Mouse (Mus musculus) lung, postnatal 0 days (tissue): ENCODE measurements at regions not wholly inside any gene's neighbourhood (a gene's known extent, or its start where the extent isn't known, plus 50 kb on each side); places are given as distances from the start of the nearest gene placed in this dataset.

Source experiments
- CTCF ChIP-seq: IDR thresholded peaks from 2 replicates; pipeline ENCODE4 v1.5.1; 2016; ENCODE audit warnings: antibody characterized with exemption, mild to moderate bottlenecking
- EP300 ChIP-seq: IDR thresholded peaks from 2 replicates; pipeline ENCODE4 v1.6.1; 2016; ENCODE audit warnings: antibody characterized with exemption, mild to moderate bottlenecking, control low read depth

DNA sequence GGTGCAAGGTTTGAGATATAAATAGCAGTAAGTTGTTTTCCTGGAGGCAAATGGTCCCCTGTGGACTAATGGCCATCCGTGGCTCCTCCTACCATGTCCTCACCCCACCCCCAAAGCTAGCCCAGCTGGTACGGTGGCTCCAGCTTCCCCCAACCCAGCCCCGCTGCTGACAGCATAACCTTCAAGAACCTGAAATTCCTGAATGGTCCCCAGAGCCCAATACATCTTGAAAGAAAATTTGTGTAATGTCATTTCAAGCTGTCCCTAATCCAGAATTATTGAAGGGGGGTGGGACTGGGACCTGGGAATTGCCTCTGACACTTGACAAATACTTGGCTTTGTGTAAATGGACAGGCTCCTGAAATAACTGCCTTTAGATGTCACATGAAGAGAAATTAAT lies 115.3 kb upstream of the Top1 start:
- no peak for TF ChIP-seq EP300
- TF ChIP-seq CTCF: no peak
